Mouse (Mus musculus): ENCODE results near the gene Gm37419.

DNA sequence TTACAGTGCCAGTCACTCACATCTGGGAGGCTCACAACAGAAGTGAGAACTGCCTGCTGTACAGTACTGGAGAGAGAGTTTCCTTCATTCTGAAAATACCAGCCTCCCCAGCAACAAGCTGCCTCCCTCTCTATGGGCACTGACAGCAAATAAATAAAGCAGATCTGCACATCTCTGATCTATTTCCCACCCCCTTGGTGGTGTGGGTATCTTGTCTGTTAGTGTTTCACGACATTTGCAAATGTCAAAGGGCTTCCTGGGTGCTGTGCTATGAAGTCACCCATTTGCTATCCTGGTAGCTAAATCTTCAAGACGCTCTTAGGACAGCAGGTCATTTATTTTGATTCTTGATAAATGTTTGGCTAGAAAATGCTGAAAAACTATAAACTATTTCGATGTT lies 8.9 kb downstream of the Gm37419 start:
- TF ChIP-seq CTCF (IDR thresholded peaks at IDR 0.05; ENCODE audit: extremely low read depth, insufficient read length, insufficient replicate concordance, low read depth, low read length) (no peak), POLR2A (IDR thresholded peaks at IDR 0.05; ENCODE audit: low read depth, low read length) (no peak)

All from small intestine, adult 2 months (tissue).